9 mouse cellular contexts compared by ENCODE assay signal in the genomic region with DNA sequence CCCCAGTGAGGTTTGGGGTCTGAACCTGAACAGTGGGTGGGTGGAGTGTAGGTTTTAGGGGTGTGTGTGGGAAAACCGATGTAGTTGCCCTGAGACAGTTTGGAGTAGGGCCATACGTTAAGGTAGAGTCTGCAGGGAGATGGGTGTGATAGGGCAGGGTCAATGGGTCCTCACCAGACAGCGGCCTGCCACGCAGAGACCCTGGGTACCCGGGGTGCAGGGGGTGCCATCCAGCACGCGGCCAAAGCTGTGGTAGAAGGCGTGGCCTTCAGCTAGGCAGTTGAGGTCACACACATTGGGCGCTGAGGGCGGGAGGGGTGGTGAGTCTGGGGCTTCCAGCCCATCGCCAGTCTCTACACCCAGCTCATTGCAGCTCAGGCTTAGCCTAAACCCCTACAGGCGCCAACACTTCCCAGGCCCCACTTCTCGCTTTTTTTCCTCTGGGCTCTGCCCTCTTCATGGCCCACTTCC. TPM values are rescaled to one million over a fixed set of nuclear protein-coding genes. Genes with fewer than 3 reads are reported as not detected.
DNase-seq lines count a peak whose midpoint lies in the region; ATAC-seq and TF ChIP-seq lines count a peak whose summit lies in the region.
"Had no signal": no experiment of that assay in that cellular context is flagged by ENCODE, and none has a peak within 500 bp of the region (broad histone marks: within the 10 kb centered on the region; RNA-seq: fewer than 3 reads in every experiment).

No protein-coding gene starts in this region.

- H3K4me2 ChIP-seq in lung, embryonic 16.5 days (ENCODE audit: low read depth, low read length), result peak overlapping the region; percentile 55
- peak overlapping the region; percentile 48; the same call in 1 of the 2 replicates for H3K4me2 ChIP-seq in forebrain, embryonic 11.5 days (ENCODE audit: low read depth, low read length, severe bottlenecking)
- peak overlapping the region; percentile 59 for H3K4me2 ChIP-seq in limb, embryonic 13.5 days (replicated peaks)
- peak overlapping the region; percentile 51 for H3K4me2 ChIP-seq in stomach, embryonic 14.5 days (replicated peaks; ENCODE audit: low read depth, low read length)

- peaks cover 66% of the 10 kb centered on the region for H3K27me3 ChIP-seq in lung, embryonic 16.5 days (ENCODE audit: control insufficient read depth, insufficient read depth, low read depth, low read length)
- H3K27me3 ChIP-seq in forebrain, embryonic 11.5 days (ENCODE audit: control insufficient read depth, insufficient read depth, low read length), result peaks cover 83% of the 10 kb centered on the region
- H3K27me3 ChIP-seq in limb, embryonic 13.5 days, result peaks cover 91% of the 10 kb centered on the region
- peaks cover 58% of the 10 kb centered on the region for H3K27me3 ChIP-seq in stomach, embryonic 14.5 days (ENCODE audit: control insufficient read depth, insufficient read depth, low read length)

- H3K4me1 ChIP-seq in lung, embryonic 16.5 days (replicated peaks; ENCODE audit: control insufficient read depth, insufficient read depth, low read length), result peaks cover 42% of the 10 kb centered on the region
- H3K4me1 ChIP-seq in lung, adult 2 months (ENCODE audit: control insufficient read depth, insufficient read depth, low read length), result peaks cover 38% of the 10 kb centered on the region
- peaks cover 11% of the 10 kb centered on the region for H3K4me1 ChIP-seq in forebrain, embryonic 11.5 days (replicated peaks; ENCODE audit: control insufficient read depth, insufficient read depth, low read length)
- H3K4me1 ChIP-seq in limb, embryonic 13.5 days, result peaks cover 43% of the 10 kb centered on the region
- peaks cover 29% of the 10 kb centered on the region for H3K4me1 ChIP-seq in stomach, embryonic 14.5 days (ENCODE audit: control insufficient read depth, insufficient read depth, low read length)

- H3K27ac ChIP-seq in lung, embryonic 16.5 days (ENCODE audit: low read length), result peak overlapping the region; percentile 48; the same call in 1 of the 2 replicates
- H3K27ac ChIP-seq in forebrain, embryonic 11.5 days (ENCODE audit: low read depth, low read length), result no peak overlapping the region
- H3K27ac ChIP-seq in limb, embryonic 13.5 days, result no peak overlapping the region
- peak overlapping the region; percentile 15; the same call in 1 of the 2 replicates for H3K27ac ChIP-seq in stomach, embryonic 14.5 days (ENCODE audit: low read length)

- TF ChIP-seq POLR2A in lung, adult 2 months (IDR thresholded peaks at IDR 0.05; ENCODE audit: borderline replicate concordance, extremely low read depth, low read depth, low read length), result no peak

- H3K36me3 ChIP-seq in lung, embryonic 16.5 days (ENCODE audit: control insufficient read depth, insufficient read depth, low read length), result no peaks in the 10 kb centered on the region
- H3K36me3 ChIP-seq in forebrain, embryonic 11.5 days (ENCODE audit: control insufficient read depth, insufficient read depth, low read length), result no peaks in the 10 kb centered on the region
- no peaks in the 10 kb centered on the region for H3K36me3 ChIP-seq in limb, embryonic 13.5 days
- H3K36me3 ChIP-seq in stomach, embryonic 14.5 days (ENCODE audit: control insufficient read depth, insufficient read depth, low read length), result no peaks in the 10 kb centered on the region

- peak overlapping the region; percentile 54 for H3K9ac ChIP-seq in lung, embryonic 16.5 days (ENCODE audit: low read length)
- H3K9ac ChIP-seq in forebrain, embryonic 11.5 days (ENCODE audit: low read length), result no peak overlapping the region; the same call in 1 of the 2 replicates
- no peak overlapping the region for H3K9ac ChIP-seq in limb, embryonic 13.5 days
- no peak overlapping the region; the same call in 1 of the 2 replicates for H3K9ac ChIP-seq in stomach, embryonic 14.5 days (replicated peaks; ENCODE audit: low read depth, low read length)

- DNase-seq in lung, adult 2 months, result no peak
- DNase-seq in forebrain, embryonic 11.5 days (ENCODE audit: low spot score), result no peak
- no peak for DNase-seq in urinary bladder, adult 18-20 months (ENCODE audit: low spot score in 2 of 2)
- DNase-seq in spleen, postnatal 36 days (ENCODE audit: low spot score in 2 of 2), result no peak
- no peak for DNase-seq in lung, postnatal 14 days
- DNase-seq: thymus, adult 18-20 months had no signal

- H3K9me3 ChIP-seq in lung, embryonic 16.5 days (ENCODE audit: control insufficient read depth, low read length), result no peaks in the 10 kb centered on the region
- H3K9me3 ChIP-seq in forebrain, embryonic 11.5 days (ENCODE audit: control insufficient read depth, low read length), result no peaks in the 10 kb centered on the region
- no peaks in the 10 kb centered on the region for H3K9me3 ChIP-seq in limb, embryonic 13.5 days
- no peaks in the 10 kb centered on the region for H3K9me3 ChIP-seq in stomach, embryonic 14.5 days (ENCODE audit: control insufficient read depth, low read depth, low read length)

- TF ChIP-seq CTCF in lung, adult 2 months (IDR thresholded peaks at IDR 0.05; ENCODE audit: insufficient read depth, low read length), result no peak

- WGBS in lung, embryonic 16.5 days, result 30% methylated on average over 13 of the region's 13 CpGs
- WGBS in lung, adult 2 months, result 36% methylated on average over 13 of the region's 13 CpGs
- WGBS in forebrain, embryonic 11.5 days, result 27% methylated on average over 13 of the region's 13 CpGs
- 31% methylated on average over 13 of the region's 13 CpGs for WGBS in limb, embryonic 13.5 days
- WGBS in stomach, embryonic 14.5 days, result 27% methylated on average over 13 of the region's 13 CpGs

- H3K4me3 ChIP-seq in lung, embryonic 16.5 days (ENCODE audit: low read length), result peak overlapping the region; percentile 40
- H3K4me3 ChIP-seq in lung, adult 2 months (replicated peaks; ENCODE audit: extremely low read depth, low read depth, low read length), result no peak overlapping the region
- peak overlapping the region; percentile 30; the same call in 1 of the 2 replicates for H3K4me3 ChIP-seq in forebrain, embryonic 11.5 days (ENCODE audit: low read depth, low read length)
- H3K4me3 ChIP-seq in limb, embryonic 13.5 days, result peak overlapping the region; percentile 36
- H3K4me3 ChIP-seq in stomach, embryonic 14.5 days (ENCODE audit: low read depth, low read length), result peak overlapping the region; percentile 28

- peak; percentile 7 for ATAC-seq in lung, embryonic 16.5 days (ENCODE audit: low read depth)
- ATAC-seq in forebrain, embryonic 11.5 days (replicated peaks; ENCODE audit: low FRiP score), result no peak; the same call in 1 of the 2 replicates
- peak; percentile 6; the same call in 1 of the 2 replicates for ATAC-seq in limb, embryonic 13.5 days (ENCODE audit: low FRiP score, low read depth)
- ATAC-seq in stomach, embryonic 14.5 days (ENCODE audit: insufficient number of reproducible peaks, insufficient read depth, low FRiP score, low read depth), result peak; percentile 5

RNA-seq across cellular contexts. Expression of a gene that starts 4.8 kb away (rescaled TPM):
- 4.1 and 8.3 TPM in 2 replicates for polyA plus RNA-seq in lung, embryonic 16.5 days (2015; fragmentation: Nextera tagmentation; extraction: Ambion mirVana)
- polyA plus RNA-seq in lung, adult 2 months (2012; rRNA removed), result 87.6 and 89.2 TPM in 2 replicates
- 0.51 and 0.76 TPM in 2 replicates for polyA plus RNA-seq in forebrain, embryonic 11.5 days (2014; fragmentation: Nextera tagmentation; extraction: Ambion mirVana)
- 2.0 and 2.4 TPM in 2 replicates for polyA plus RNA-seq in limb, embryonic 13.5 days (2015; fragmentation: Nextera tagmentation; extraction: Ambion mirVana)
- 13.6 and 13.8 TPM in 2 replicates for polyA plus RNA-seq in stomach, embryonic 14.5 days (2014; fragmentation: Nextera tagmentation; extraction: Ambion mirVana)

RNA-seq across cellular contexts. Expression of a gene that starts 12.8 kb away (rescaled TPM):
- polyA plus RNA-seq in lung, embryonic 16.5 days (2015; fragmentation: Nextera tagmentation; extraction: Ambion mirVana), result 0.48 and 0.52 TPM in 2 replicates
- 5.5 and 6.0 TPM in 2 replicates for polyA plus RNA-seq in lung, adult 2 months (2012; rRNA removed)
- polyA plus RNA-seq in forebrain, embryonic 11.5 days (2014; fragmentation: Nextera tagmentation; extraction: Ambion mirVana), result 0.36 and 0.87 TPM in 2 replicates
- 1.2 and 2.2 TPM in 2 replicates for polyA plus RNA-seq in limb, embryonic 13.5 days (2015; fragmentation: Nextera tagmentation; extraction: Ambion mirVana)
- polyA plus RNA-seq in stomach, embryonic 14.5 days (2014; fragmentation: Nextera tagmentation; extraction: Ambion mirVana), result 0.30 and 0.62 TPM in 2 replicates

RNA-seq across cellular contexts. Expression of a gene that starts 13.7 kb away (rescaled TPM):
- 15.6 and 17.0 TPM in 2 replicates for polyA plus RNA-seq in lung, embryonic 16.5 days (2015; fragmentation: Nextera tagmentation; extraction: Ambion mirVana)
- 23.7 and 26.8 TPM in 2 replicates for polyA plus RNA-seq in lung, adult 2 months (2012; rRNA removed)
- 7.0 and 8.0 TPM in 2 replicates for polyA plus RNA-seq in forebrain, embryonic 11.5 days (2014; fragmentation: Nextera tagmentation; extraction: Ambion mirVana)
- 6.1 and 6.3 TPM in 2 replicates for polyA plus RNA-seq in limb, embryonic 13.5 days (2015; fragmentation: Nextera tagmentation; extraction: Ambion mirVana)
- 18.0 and 18.5 TPM in 2 replicates for polyA plus RNA-seq in stomach, embryonic 14.5 days (2014; fragmentation: Nextera tagmentation; extraction: Ambion mirVana)

RNA-seq across cellular contexts. Expression of a gene that starts 14.2 kb away (rescaled TPM):
- polyA plus RNA-seq in lung, embryonic 16.5 days (2015; fragmentation: Nextera tagmentation; extraction: Ambion mirVana), result 4.2 and 4.3 TPM in 2 replicates
- 9.8 and 10.4 TPM in 2 replicates for polyA plus RNA-seq in lung, adult 2 months (2012; rRNA removed)
- 3.8 and 4.5 TPM in 2 replicates for polyA plus RNA-seq in forebrain, embryonic 11.5 days (2014; fragmentation: Nextera tagmentation; extraction: Ambion mirVana)
- polyA plus RNA-seq in limb, embryonic 13.5 days (2015; fragmentation: Nextera tagmentation; extraction: Ambion mirVana), result 4.8 and 6.5 TPM in 2 replicates
- 4.5 and 5.6 TPM in 2 replicates for polyA plus RNA-seq in stomach, embryonic 14.5 days (2014; fragmentation: Nextera tagmentation; extraction: Ambion mirVana)

RNA-seq across cellular contexts. Expression of a gene that starts 23.1 kb away (rescaled TPM):
- polyA plus RNA-seq in lung, embryonic 16.5 days (2015; fragmentation: Nextera tagmentation; extraction: Ambion mirVana), result 49.2 and 51.8 TPM in 2 replicates
- polyA plus RNA-seq in lung, adult 2 months (2012; rRNA removed), result 58.4 and 62.4 TPM in 2 replicates
- polyA plus RNA-seq in forebrain, embryonic 11.5 days (2014; fragmentation: Nextera tagmentation; extraction: Ambion mirVana), result 39.7 and 45.2 TPM in 2 replicates
- polyA plus RNA-seq in limb, embryonic 13.5 days (2015; fragmentation: Nextera tagmentation; extraction: Ambion mirVana), result 50.7 and 51.2 TPM in 2 replicates
- polyA plus RNA-seq in stomach, embryonic 14.5 days (2014; fragmentation: Nextera tagmentation; extraction: Ambion mirVana), result 39.6 and 43.0 TPM in 2 replicates

Comparison
In these comparisons a context has a peak if more than half of its experiments do, and no peak if none do; other contexts are left out.
1. H3K27ac ChIP-seq: peak in lung, embryonic 16.5 days (single experiment) and stomach, embryonic 14.5 days (single experiment); none in forebrain, embryonic 11.5 days (single experiment) and limb, embryonic 13.5 days (single experiment).
2. Peak in every context shown above with its lines, with median percentiles within 50 percentile points of each other: H3K4me2 ChIP-seq.